20 mouse cellular contexts compared by ENCODE assay signal in genomic region chr5:136326626-136327025, GRCm38 (mm10).
DNase-seq lines count a peak whose midpoint lies in the region; ATAC-seq lines count a peak whose summit lies in the region.
"Had no signal": no experiment of that assay in that cellular context is flagged by ENCODE, and none has a peak within 500 bp of the region (broad histone marks: within the 10 kb centered on the region; RNA-seq: fewer than 3 reads in every experiment).

No protein-coding gene starts in this region.

- 48% methylated on average over 13 of the region's 13 CpGs for WGBS in heart, embryonic 13.5 days

- intact Hi-C loops in heart, postnatal 25 days (cut with DNase I), result no loop called here

- H3K9ac ChIP-seq in heart, embryonic 13.5 days, result no peak overlapping the region
- H3K9ac ChIP-seq: limb, embryonic 15.5 days; liver, embryonic 15.5 days; midbrain, embryonic 13.5 days had no signal

- no peak for ATAC-seq in heart, embryonic 13.5 days (ENCODE audit: extremely low read depth, insufficient number of reproducible peaks, low FRiP score, low TSS enrichment)
- no peak for ATAC-seq in erythroid progenitor cell, adult 5-6 weeks (replicated peaks; ENCODE audit: low FRiP score, poor library complexity, severe bottlenecking)
- no peak for ATAC-seq in cerebellum, adult (ENCODE audit: insufficient number of reproducible peaks, low FRiP score, low TSS enrichment)
- ATAC-seq: forebrain, embryonic 16.5 days; midbrain, embryonic 13.5 days had no signal

- peak overlapping the region; percentile 69 for H3K27ac ChIP-seq in heart, embryonic 13.5 days (replicated peaks)
- H3K27ac ChIP-seq: limb, embryonic 15.5 days; liver, embryonic 15.5 days; midbrain, embryonic 13.5 days had no signal

- peak; percentile 25 to 37 for DNase-seq in kidney, postnatal 4 days
- no peak for DNase-seq in kidney, postnatal 14 days
- DNase-seq in brain, adult 2 months (ENCODE audit: low read depth, low spot score), result peak; percentile 17
- DNase-seq in heart, postnatal 25 days (ENCODE audit: low spot score), result peak; percentile 38
- no peak for DNase-seq in cerebellum, adult 9-10 months
- DNase-seq: cerebellum, adult 9-11 months; gastrocnemius, postnatal 25 days; kidney, adult 18-20 months; kidney, postnatal 25 days; spleen, adult 18-20 months; thymus, postnatal 4 days had no signal

- H3K9me3 ChIP-seq in heart, embryonic 13.5 days, result no peaks in the 10 kb centered on the region
- H3K9me3 ChIP-seq: limb, embryonic 15.5 days; liver, embryonic 15.5 days; midbrain, embryonic 13.5 days had no signal

- H3K27me3 ChIP-seq in heart, embryonic 13.5 days (replicated peaks), result no peaks in the 10 kb centered on the region
- H3K27me3 ChIP-seq: CH12.LX; limb, embryonic 15.5 days; liver, embryonic 15.5 days; midbrain, embryonic 13.5 days had no signal

- H3K4me1 ChIP-seq in heart, embryonic 13.5 days, result peaks cover 16% of the 10 kb centered on the region
- H3K4me1 ChIP-seq: limb, embryonic 15.5 days; liver, embryonic 15.5 days; midbrain, embryonic 13.5 days had no signal

- H3K36me3 ChIP-seq in heart, embryonic 13.5 days, result peaks cover 94% of the 10 kb centered on the region

- no peak overlapping the region for H3K4me3 ChIP-seq in heart, embryonic 13.5 days
- H3K4me3 ChIP-seq: limb, embryonic 15.5 days; liver, embryonic 15.5 days; midbrain, embryonic 13.5 days; myocyte had no signal

- H3K4me2 ChIP-seq in heart, embryonic 13.5 days, result no peak overlapping the region
- H3K4me2 ChIP-seq: limb, embryonic 15.5 days; liver, embryonic 15.5 days; midbrain, embryonic 13.5 days had no signal

Comparison
In these comparisons a context has a peak if more than half of its experiments do, and no peak if none do; other contexts are left out.
1. DNase-seq: peak in kidney, postnatal 4 days (2 of 2), brain, adult 2 months (single experiment) and heart, postnatal 25 days (single experiment); none in kidney, postnatal 14 days (single experiment) and cerebellum, adult 9-10 months (single experiment).